Mouse (Mus musculus): ENCODE measurements around the gene Tmem125. TPM values are rescaled to one million over a fixed set of nuclear protein-coding genes. Genes with fewer than 3 reads are reported as not detected.
"Not testable (repeated sequence)": the region's sequence is repeated elsewhere in the genome, so short reads cannot be mapped to it uniquely, and the experiment has no call there.

Tmem125 gene
- polyA plus RNA-seq, 1 experiment from 2014 or later: 17.4 TPM

DNA sequence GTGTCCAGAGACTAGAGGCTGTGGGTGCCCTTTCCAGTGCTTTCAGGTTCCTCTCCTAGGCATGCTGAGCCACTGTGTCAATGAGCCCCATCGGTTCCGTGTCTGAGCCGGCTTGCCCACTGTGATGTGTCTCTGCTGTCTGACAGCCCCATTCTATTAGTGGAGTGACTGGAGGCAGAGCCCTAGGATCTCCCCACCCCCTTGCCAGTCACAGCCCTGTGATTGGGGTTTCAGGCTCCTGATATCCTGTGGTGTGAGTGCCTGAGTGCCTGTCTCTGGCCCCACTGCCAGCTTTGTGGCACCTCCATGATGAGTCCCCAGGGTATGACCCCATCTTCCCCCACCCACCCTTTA lies 21.1 kb upstream of the Tmem125 start:
- Histone ChIP-seq H3K4me3 (replicated peaks) (no peak overlapping the region), H3K27ac (replicated peaks) (peak overlapping the region; percentile 69), H3K27me3 (no peaks in the 10 kb centered on the region; the same call in 1 of the 2 replicates), H3K4me2 (replicated peaks) (no peak overlapping the region), H3K4me1 (0 out of 2 replicates have a peak, but pooled peaks cover 5% of the 10 kb centered on the region), H3K36me3 (no peaks in the 10 kb centered on the region), H3K9me3 (replicated peaks) (no peaks in the 10 kb centered on the region), H3K9ac (no peak overlapping the region)
- ATAC-seq (ENCODE audit: insufficient number of reproducible peaks, low FRiP score, low TSS enrichment, low read depth): no peak
- WGBS: 64% methylated on average over 3 of the region's 3 CpGs

DNA sequence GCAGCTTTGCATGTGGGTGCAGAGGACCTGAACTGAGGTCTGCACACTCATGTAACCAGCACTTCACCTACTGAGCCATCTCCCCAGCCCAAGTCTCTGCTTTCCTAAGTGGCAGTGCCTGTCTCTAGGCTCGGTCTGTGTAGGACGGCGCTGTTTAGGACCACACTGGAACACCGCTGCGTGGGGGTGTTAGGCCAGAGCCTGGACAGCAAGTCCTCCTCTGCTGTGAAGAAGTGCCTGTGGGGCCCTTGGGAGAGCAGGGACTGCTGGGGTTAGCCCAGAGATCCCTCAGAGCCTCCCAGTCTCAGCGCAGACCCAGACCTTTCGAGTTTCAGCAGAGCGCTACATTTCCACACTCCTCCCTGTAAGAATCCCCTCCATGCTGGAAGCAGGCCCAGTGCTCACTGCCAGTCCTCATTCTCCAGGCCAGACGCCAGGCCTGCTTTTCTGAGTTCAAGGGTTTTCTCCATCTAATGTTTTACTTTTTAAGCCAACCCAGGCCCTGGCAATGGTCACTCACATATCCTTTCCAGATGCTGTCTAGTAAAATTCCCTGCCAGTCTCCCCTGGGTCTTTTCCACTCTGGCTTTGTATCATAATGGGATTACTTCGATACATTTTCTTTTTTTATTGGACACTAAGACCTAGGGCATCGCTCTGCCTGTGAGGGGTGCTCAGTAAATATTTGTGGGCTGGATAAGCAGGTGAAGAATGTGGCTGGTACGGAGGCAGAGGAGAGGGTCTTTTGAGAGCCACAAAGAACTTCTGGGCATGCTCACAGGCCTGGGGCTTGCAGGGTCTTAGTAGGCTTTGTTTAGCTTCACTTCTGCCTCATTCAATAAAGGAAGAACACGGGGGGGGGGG lies 20.4 kb upstream of the Tmem125 start:
- no peak overlapping the region for H3K4me2 ChIP-seq (replicated peaks)
- no peaks in the 10 kb centered on the region for H3K27me3 ChIP-seq
- 66% methylated on average over 13 of the region's 13 CpGs for WGBS
- peak; percentile 58; the same call in 1 of the 2 replicates for ATAC-seq (ENCODE audit: insufficient number of reproducible peaks, low FRiP score, low TSS enrichment, low read depth)
- peak overlapping the region; percentile 80 for H3K27ac ChIP-seq (replicated peaks)
- no peaks in the 10 kb centered on the region for H3K36me3 ChIP-seq
- no peaks in the 10 kb centered on the region for H3K9me3 ChIP-seq (replicated peaks)
- H3K9ac ChIP-seq: no peak overlapping the region
- 0 out of 2 replicates have a peak, but pooled peaks cover 5% of the 10 kb centered on the region for H3K4me1 ChIP-seq
- H3K4me3 ChIP-seq (replicated peaks): no peak overlapping the region

DNA sequence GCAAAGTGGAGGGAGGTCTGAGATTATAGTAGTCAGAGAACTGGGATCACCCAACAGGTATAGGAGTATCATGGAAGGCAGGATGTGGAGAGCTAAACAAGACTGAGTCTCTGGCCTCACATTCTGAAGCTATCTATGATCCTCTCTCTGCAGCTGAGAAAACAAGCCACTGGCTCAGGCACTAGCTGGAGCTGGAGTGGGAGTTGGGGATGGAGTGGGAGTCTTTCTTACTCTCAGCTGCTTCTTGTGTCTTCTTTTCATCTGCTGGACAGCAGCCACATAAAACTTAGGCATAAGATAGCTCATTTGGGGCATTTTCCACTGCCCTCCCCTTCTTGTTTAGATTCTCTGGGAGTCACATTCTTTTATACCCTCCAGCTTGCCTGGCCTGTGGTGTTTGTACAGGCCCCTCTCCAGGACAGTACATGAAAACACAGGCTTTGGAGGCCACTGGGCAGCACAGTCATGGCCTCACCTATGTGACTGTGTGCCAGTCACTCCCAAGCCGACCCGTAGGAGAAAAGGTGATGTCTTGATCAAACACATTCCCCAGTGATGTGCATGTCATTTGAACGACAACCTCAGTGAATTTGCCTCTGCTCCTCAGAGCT lies 9.3 kb upstream of the Tmem125 start:
- Histone ChIP-seq H3K9me3 (replicated peaks) (0 out of 2 replicates have a peak, but pooled peaks cover under 1% of the 10 kb centered on the region), H3K4me1 (no peaks in the 10 kb centered on the region), H3K27me3 (no peaks in the 10 kb centered on the region), H3K4me3 (replicated peaks) (no peak overlapping the region), H3K9ac (no peak overlapping the region), H3K36me3 (no peaks in the 10 kb centered on the region), H3K4me2 (replicated peaks) (no peak overlapping the region), H3K27ac (replicated peaks) (no peak overlapping the region)
- WGBS: 58% methylated on average over 3 of the region's 3 CpGs
- no peak for ATAC-seq (ENCODE audit: insufficient number of reproducible peaks, low FRiP score, low TSS enrichment, low read depth)

DNA sequence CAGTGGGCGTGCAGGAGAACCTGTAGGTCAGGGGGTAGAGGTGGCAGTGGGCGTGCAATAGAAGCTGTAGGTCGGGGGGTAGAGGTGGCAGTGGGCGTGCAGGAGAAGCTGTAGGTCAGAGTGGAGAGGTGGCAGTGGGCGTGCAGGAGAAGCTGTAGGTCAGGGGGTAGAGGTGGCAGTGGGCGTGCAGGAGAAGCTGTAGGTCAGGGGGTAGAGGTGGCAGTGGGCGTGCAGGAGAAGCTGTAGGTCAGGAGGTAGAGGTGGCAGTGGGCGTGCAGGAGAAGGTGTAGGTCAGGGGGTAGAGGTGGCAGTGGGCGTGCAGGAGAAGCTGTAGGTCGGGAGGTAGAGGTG lies 4.3 kb upstream of the Tmem125 start:
- WGBS: 88% methylated on average over 10 of the region's 10 CpGs
- not testable (repeated sequence) for H3K27ac ChIP-seq (replicated peaks); ATAC-seq (ENCODE audit: insufficient number of reproducible peaks, low FRiP score, low TSS enrichment, low read depth)

DNA sequence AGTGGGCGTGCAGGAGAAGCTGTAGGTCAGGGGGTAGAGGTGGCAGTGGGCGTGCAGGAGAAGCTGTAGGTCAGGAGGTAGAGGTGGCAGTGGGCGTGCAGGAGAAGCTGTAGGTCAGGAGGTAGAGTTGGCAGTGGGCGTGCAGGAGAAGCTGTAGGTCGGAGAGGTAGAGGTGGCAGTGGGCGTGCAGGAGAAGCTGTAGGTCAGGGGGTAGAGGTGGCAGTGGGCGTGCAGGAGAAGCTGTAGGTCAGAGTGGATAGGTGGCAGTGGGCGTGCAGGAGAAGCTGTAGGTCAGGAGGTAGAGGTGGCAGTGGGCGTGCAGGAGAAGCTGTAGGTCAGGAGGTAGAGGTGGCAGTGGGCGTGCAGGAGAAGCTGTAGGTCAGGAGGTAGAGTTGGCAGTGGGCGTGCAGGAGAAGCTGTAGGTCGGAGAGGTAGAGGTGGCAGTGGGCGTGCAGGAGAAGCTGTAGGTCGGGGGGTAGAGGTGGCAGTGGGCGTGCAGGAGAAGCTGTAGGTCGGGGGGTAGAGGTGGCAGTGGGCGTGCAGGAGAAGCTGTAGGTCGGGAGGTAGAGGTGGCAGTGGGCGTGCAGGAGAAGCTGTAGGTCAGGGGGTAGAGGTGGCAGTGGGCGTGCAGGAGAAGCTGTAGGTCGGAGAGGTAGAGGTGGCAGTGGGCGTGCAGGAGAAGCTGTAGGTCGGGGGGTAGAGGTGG lies 3.7 kb upstream of the Tmem125 start:
- not testable (repeated sequence) for H3K9ac ChIP-seq; H3K27ac ChIP-seq (replicated peaks); H3K4me3 ChIP-seq (replicated peaks); ATAC-seq (ENCODE audit: insufficient number of reproducible peaks, low FRiP score, low TSS enrichment, low read depth); H3K9me3 ChIP-seq (replicated peaks); H3K36me3 ChIP-seq; H3K4me2 ChIP-seq (replicated peaks); H3K27me3 ChIP-seq
- 88% methylated on average over 23 of the region's 23 CpGs for WGBS
- peaks cover 13% of the 10 kb centered on the region; the same call in 1 of the 2 replicates for H3K4me1 ChIP-seq

More for the DNA sequence above, 4.3 kb upstream of the Tmem125 start:
- H3K4me2 ChIP-seq (replicated peaks); H3K9me3 ChIP-seq (replicated peaks); H3K9ac ChIP-seq; H3K36me3 ChIP-seq; H3K4me1 ChIP-seq; H3K27me3 ChIP-seq; H3K4me3 ChIP-seq (replicated peaks): not testable (repeated sequence)

DNA sequence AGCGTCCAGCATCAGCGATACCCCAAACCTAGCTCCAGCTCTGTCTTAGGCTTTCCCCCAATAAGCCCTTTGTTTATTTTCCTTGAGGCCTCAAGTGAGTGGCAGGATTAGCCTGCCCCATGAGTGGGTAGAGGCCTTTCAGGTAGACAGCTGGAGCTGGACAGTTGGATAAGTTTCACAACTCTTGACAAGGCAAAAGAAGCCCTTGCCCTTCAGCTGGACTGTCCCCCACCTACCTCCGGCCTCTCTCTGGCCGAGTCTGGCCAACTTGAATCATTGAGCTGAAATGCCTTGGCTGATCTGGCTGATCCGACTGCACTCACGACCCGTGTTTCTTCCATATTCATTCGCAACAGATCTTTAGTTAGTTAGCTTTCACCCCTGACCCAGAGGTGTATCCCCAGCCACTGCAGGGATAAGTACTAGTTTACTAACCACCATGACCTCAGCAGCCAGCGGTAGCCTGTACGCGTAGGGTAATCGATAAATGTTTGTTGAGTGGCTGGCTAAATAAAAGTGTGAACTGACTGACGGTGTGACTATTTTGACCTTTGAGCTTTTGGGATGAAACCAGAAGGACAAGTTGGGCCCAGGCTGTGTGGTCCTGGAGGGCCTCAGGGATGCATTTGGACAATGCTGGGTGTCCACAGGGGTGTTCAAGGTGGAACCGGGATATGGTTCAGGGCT lies 740 bp upstream of the Tmem125 start:
- 66% methylated on average over 14 of the region's 14 CpGs for WGBS
- H3K4me2 ChIP-seq (replicated peaks): peak overlapping the region; percentile 57
- H3K36me3 ChIP-seq: no peaks in the 10 kb centered on the region
- H3K9ac ChIP-seq: no peak overlapping the region
- peak overlapping the region; percentile 35; the same call in 1 of the 2 replicates for H3K27ac ChIP-seq (replicated peaks)
- 0 out of 2 replicates have a peak, but pooled peaks cover 4% of the 10 kb centered on the region for H3K9me3 ChIP-seq (replicated peaks)
- ATAC-seq (ENCODE audit: insufficient number of reproducible peaks, low FRiP score, low TSS enrichment, low read depth): no peak
- H3K4me1 ChIP-seq: peaks cover 13% of the 10 kb centered on the region; the same call in 1 of the 2 replicates
- no peaks in the 10 kb centered on the region for H3K27me3 ChIP-seq
- peak overlapping the region; percentile 33 for H3K4me3 ChIP-seq (replicated peaks)

DNA sequence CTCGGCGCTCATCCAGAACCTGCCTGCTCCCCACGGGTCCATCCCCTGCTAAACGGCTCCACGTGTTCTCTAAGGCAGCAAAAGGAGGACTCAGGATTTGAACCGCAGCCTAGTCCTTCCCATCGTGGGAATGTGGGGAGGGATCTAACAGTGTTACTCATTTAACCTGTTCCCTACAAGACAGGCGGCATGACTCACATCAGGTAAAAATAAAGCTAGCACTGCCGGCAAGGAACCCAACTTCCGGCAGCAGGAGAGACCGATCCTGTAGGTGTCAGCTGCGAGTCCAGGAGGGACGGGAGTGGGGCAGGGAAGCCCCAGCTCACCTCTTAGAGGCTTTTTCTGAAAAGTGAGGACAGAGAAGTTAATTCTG lies 700 bp downstream of the Tmem125 start:
- H3K9ac ChIP-seq: no peak overlapping the region
- H3K4me3 ChIP-seq (replicated peaks): peak overlapping the region; percentile 33
- ATAC-seq (ENCODE audit: insufficient number of reproducible peaks, low FRiP score, low TSS enrichment, low read depth): peak; percentile 16; the same call in 1 of the 2 replicates
- WGBS: 7% methylated on average over 13 of the region's 13 CpGs
- H3K4me1 ChIP-seq: peaks cover 13% of the 10 kb centered on the region; the same call in 1 of the 2 replicates
- no peaks in the 10 kb centered on the region for H3K36me3 ChIP-seq
- peak overlapping the region; percentile 76 for H3K27ac ChIP-seq (replicated peaks)
- H3K9me3 ChIP-seq (replicated peaks): 0 out of 2 replicates have a peak, but pooled peaks cover 3% of the 10 kb centered on the region
- H3K27me3 ChIP-seq: no peaks in the 10 kb centered on the region
- H3K4me2 ChIP-seq (replicated peaks): peak overlapping the region; percentile 57

DNA sequence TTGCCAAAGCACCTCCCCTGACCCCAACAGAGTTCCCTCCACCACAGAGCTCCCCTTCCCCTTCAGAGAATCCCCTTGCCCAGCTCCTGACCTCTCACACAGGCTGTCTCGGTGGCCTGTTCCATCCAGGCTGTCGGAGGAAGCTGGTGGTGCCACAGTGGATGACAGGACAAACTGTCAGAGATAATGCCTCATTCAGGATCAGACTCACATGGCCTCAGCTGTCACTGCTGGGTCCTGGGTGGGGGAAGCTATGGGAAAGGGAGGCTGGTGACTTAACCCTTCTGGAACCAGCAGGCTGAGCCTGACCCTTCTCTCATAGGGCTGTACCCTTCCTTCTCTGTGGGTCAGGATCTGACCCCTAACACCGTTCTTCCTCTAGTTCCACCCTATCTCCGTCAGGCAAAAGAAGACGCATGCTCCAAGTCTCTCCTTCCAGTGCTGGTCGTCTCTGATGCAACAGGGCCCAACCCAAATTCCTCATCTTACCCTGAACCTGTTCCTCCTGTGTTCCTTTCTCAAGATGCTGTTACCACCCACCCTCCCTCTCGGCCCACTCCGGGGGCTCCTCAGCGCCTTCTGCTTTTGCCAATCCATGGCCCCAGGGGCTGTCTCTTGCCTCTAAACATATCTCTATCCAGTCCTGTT lies 1.2 kb downstream of the Tmem125 start:
- H3K4me3 ChIP-seq (replicated peaks): peak overlapping the region; percentile 33
- H3K4me1 ChIP-seq: peaks cover 13% of the 10 kb centered on the region; the same call in 1 of the 2 replicates
- H3K9me3 ChIP-seq (replicated peaks): no peaks in the 10 kb centered on the region
- H3K4me2 ChIP-seq (replicated peaks): peak overlapping the region; percentile 57
- peak overlapping the region; percentile 76 for H3K27ac ChIP-seq (replicated peaks)
- 38% methylated on average over 9 of the region's 9 CpGs for WGBS
- no peaks in the 10 kb centered on the region for H3K27me3 ChIP-seq
- H3K36me3 ChIP-seq: no peaks in the 10 kb centered on the region
- no peak for ATAC-seq (ENCODE audit: insufficient number of reproducible peaks, low FRiP score, low TSS enrichment, low read depth)
- no peak overlapping the region for H3K9ac ChIP-seq

DNA sequence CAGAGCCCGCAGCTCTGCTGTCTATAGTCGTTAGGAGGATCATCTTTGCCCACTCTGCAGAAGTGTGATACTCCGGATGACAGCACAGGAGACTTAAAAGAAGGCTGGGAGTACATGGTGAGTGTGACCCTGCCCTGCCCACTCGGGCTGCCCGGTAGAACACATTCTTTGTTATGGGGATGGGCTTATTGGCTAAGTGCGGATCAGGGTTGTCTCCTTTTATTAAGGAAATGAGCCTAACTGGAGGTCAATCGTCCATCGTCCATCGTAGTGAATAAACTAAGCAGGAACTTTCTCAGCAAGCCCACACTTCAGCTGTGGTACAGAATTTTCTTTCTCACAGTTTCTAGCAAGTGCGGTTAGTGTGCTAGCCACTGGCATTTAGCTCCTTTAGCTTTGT lies 3.9 kb downstream of the Tmem125 start:
- WGBS: 19% methylated on average over 10 of the region's 10 CpGs
- no peaks in the 10 kb centered on the region for H3K27me3 ChIP-seq
- no peaks in the 10 kb centered on the region for H3K9me3 ChIP-seq (replicated peaks)
- H3K4me3 ChIP-seq (replicated peaks): no peak overlapping the region
- H3K36me3 ChIP-seq: no peaks in the 10 kb centered on the region
- H3K27ac ChIP-seq (replicated peaks): no peak overlapping the region
- ATAC-seq (ENCODE audit: insufficient number of reproducible peaks, low FRiP score, low TSS enrichment, low read depth): no peak
- H3K9ac ChIP-seq: no peak overlapping the region
- H3K4me1 ChIP-seq: peaks cover 13% of the 10 kb centered on the region; the same call in 1 of the 2 replicates
- no peak overlapping the region for H3K4me2 ChIP-seq (replicated peaks)

DNA sequence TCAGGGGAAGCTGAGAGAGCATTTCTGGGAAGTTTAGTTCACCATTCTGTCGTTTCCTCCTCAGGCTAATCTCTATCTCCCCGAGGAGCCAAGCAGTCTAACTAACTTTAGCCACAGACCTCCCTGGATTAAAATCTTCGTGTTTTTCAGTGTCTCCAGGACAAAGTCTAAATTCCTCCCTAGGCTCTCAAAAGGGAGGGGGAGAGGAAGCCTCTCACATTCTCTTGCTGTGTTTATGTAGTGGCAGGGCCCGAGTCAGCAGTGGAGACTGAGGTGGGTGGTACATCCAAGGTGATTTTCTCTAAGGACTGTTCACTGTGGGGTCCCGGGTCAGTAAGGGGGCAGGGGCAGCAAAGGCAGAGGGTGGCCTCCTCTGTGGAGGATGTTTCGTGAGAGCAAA lies 6.0 kb downstream of the Tmem125 start:
- H3K4me2 ChIP-seq (replicated peaks): no peak overlapping the region
- WGBS: 31% methylated on average over 6 of the region's 6 CpGs
- no peaks in the 10 kb centered on the region for H3K9me3 ChIP-seq (replicated peaks)
- no peak overlapping the region for H3K9ac ChIP-seq
- no peak overlapping the region for H3K27ac ChIP-seq (replicated peaks)
- H3K27me3 ChIP-seq: no peaks in the 10 kb centered on the region
- no peak for ATAC-seq (ENCODE audit: insufficient number of reproducible peaks, low FRiP score, low TSS enrichment, low read depth)
- H3K36me3 ChIP-seq: no peaks in the 10 kb centered on the region
- H3K4me3 ChIP-seq (replicated peaks): no peak overlapping the region
- H3K4me1 ChIP-seq: 0 out of 2 replicates have a peak, but pooled peaks cover under 1% of the 10 kb centered on the region

All from embryonic facial prominence, embryonic 15.5 days (tissue).